Mouse (Mus musculus) liver, embryonic 14.5 days (tissue): ENCODE measurements at regions not wholly inside any gene's neighbourhood (a gene's known extent, or its start where the extent isn't known, plus 50 kb on each side); places are given as distances from the start of the nearest gene placed in this dataset.

Experiments used
- CTCF ChIP-seq: IDR thresholded peaks from 2 replicates; pipeline ENCODE4 v1.5.1; 2016; ENCODE audit warnings: antibody characterized with exemption, low read depth, control low read depth
- EP300 ChIP-seq: IDR thresholded peaks from 2 replicates; pipeline ENCODE4 v1.6.1; 2016; ENCODE audit warnings: antibody characterized with exemption, low read depth

- no peak for TF ChIP-seq EP300
- TF ChIP-seq CTCF: no peak
These were observed 225.3 kb downstream of the Lyplal1 start for GRCm38 (mm10) chr1:185891814-185892213.
